Mouse (Mus musculus): ENCODE measurements around the gene 4930523C07Rik.

4930523C07Rik gene

DNA sequence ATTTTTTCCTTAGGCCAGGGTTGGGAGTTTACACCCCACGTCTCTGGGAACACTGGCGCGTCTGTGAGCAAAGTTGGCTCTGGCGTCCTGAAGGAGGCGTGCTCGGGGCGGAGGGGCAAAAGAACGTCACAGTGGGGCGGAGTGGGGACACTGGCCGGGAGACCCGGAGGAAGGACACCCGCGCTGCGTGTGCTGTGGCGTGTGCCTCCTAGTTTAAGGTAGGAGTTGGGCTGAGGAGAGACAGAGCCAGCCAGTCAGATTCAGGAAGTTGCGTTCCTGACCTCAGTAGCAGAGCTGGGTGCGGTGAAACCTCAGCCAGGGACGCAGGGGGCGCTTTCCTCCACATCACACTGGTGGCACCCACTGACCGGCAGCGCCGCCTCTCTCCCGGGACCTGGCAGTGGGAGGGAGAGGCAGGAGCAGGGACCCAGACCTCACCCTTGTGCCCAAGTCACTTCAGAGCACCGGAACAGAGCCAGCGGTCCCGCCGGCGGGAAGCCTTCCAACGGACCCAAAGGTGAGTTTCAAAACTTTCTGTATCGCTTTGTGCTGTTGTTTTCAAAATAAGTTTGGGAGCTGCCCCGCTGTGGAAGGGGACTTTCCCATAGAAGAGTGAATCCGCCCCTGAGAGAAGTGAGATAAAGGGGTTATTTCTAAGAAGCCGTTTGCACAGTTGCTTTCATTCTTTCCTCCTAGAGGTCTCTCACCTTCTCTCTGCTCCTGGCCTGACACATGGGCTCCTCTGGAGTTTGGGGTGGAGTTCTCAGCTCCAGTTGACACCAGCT, at the start of gene 4930523C07Rik:
4930523C07Rik (plus strand) TSS at position 146 of the 785 bp plus-strand sequence.
- peak; percentile 79 to 81 for DNase-seq

DNA sequence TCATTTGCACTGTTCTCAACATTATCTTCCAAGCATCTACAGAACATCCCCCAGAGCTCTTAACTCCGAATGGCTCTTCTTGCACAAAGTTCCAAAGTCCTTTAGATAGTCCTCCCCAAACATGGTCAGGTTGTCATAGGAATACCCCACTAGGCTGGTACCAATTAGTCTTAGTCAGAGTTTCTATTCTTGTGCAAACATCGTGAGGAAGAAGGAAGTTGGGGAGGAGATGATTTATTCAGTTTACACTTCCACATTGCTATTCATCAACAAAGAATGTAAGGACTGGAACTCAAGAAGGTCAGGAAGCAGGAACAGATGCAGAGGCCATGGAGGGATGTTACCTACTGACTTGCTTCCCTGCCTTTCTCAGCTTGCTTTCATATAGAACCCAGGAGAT, 46.9 kb upstream of the 4930523C07Rik start:
- DNase-seq: no peak

GRCm38 (mm10) chr1:159998349-159998748, 45.8 kb upstream of the 4930523C07Rik start:
- DNase-seq: no peak

- DNase-seq: no peak
These were observed 45.0 kb upstream of the 4930523C07Rik start for GRCm38 (mm10) chr1:159999232-159999631.

GRCm38 (mm10) chr1:160005319-160005718, 38.9 kb upstream of the 4930523C07Rik start:
- DNase-seq: no peak

DNA sequence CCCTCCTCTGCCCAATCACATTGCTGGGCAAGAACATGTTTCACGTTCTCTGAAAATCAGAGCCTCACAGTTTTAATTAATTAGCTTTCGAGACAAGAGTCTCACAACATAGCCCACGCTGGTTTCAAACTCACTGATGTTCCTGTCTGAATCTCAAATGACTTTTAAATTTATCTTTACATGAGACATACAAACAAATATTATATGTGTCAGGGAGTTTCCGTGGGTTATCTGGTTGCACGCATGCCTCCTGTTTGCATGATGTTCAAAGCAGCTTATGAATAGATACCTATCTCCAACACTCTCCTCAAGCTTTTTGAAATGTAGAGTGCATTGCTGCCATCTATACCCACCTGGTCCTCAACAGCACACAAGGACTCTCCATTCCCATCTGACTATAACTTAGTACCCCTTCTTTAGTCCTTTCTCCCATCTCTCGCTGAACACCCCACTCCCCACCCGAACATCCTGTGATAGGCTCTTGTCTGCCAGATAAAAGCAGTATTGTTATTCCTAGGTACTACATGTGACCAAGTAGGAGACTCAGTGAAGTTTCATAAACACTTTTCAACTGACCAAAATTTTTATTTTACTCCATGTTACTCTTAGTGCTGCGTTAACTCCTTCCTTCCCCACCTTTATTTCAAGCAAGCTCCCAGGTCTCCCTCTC, 37.1 kb upstream of the 4930523C07Rik start:
- DNase-seq: no peak

DNA sequence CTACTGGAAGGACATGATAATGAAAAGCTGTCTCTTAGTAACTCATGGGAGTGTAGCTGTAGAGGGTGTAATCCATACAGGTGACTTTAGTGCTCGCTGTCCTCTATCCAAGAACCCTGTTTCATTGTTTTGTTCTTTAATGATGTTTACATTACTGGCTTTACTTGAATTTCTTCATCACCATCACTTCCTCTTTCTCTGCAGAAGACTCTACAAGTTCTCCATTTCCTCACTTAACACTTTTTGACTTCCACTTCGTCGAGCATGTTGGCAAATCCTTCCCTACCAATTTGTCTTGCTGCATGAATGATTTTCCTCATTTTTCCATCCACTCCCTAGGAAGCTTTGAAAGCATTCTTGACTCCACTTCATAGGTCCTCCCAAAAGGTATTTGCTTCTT, 31.1 kb upstream of the 4930523C07Rik start:
- DNase-seq: no peak

- DNase-seq: peak; percentile 42 to 50
These were observed 19.7 kb upstream of the 4930523C07Rik start for GRCm38 (mm10) chr1:160024339-160024980.

DNA sequence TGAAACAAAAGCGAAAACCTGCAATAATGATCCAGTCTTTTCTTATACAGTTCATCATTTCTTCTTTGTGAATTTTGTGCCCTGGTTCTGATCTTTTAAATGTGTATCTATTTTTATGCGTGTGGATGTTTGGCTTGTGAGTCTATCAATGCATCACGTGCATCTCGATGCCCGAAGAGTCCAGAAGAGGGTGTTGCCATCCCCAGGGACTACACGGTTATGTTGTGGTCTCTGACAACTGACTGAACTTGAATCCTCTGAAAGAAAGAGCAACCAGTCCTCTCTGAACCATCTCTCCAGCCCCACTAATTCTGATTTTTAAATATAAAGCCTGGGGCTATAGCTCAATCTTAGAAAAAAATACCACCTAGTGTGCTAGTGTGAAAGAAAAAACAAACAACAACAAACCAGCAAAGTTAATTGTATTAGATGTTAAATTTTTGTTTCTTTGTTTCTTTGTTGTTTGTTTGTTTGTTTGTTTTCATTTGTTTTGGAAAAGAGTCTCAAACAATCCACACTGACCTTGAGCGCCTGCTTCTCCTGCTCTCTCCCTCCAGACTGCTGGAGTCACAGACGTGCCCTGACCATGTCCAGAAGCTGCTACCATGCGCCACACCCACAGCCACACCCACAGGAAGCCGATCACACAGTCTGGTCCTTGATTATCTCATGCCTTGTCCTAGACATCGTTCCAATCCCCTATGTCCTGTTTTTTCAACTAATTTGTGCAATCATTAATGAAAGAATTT, 18.9 kb upstream of the 4930523C07Rik start:
- peak; percentile 46 to 50 for DNase-seq

- DNase-seq: no peak
These were observed 18.3 kb upstream of the 4930523C07Rik start for GRCm38 (mm10) chr1:160025895-160026255.

- no peak for DNase-seq
These were observed 16.2 kb upstream of the 4930523C07Rik start for GRCm38 (mm10) chr1:160027939-160028338.

- no peak for DNase-seq
These were observed 10.1 kb upstream of the 4930523C07Rik start for GRCm38 (mm10) chr1:160033948-160034598.

DNA sequence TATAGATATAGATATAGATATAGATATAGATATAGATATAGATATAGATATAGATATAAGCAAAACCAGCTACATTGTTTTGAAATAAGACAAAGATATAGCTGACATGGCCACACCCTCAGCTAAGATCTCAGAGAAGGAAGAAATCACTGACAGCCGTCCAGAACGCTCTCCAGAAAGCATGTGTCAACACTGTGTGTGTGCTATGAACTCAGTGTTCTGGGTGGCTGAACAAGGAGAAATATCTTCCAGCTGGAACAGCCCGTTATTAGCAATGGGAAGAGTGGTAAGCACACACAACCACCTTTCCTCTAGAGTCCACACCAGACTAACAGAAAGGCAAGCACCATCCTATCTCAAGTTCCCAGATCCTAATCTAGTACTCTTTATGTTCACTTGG, 8.6 kb upstream of the 4930523C07Rik start:
- no peak for DNase-seq

- no peak for DNase-seq
These were observed 7.1 kb upstream of the 4930523C07Rik start for GRCm38 (mm10) chr1:160036996-160037521.

- no peak for DNase-seq
These were observed 4.1 kb upstream of the 4930523C07Rik start for GRCm38 (mm10) chr1:160039951-160040645.

DNA sequence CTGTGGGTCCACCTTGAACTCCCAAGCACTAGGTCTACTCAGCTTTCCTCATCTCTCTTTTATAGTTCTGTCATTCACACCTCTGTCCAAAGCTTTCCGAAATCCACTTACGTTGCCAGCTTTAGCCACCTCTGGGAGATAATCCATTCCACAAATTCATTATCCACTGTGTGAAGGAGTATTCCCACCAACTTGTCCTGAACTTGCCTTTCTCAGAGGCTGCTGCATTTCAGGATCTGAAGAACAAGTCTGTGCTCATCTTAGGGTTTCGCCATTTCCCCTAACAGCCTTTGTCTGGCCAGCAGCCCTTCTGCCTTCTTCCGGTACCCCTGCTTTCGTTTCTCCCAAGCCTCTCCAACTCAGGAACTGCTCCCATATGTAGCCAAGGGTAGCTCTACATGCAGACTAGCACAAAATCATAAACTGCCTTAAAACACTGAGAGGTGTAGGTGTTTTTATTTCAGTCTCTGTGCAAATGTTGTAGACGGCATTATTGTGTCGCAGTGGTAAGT, 2.9 kb upstream of the 4930523C07Rik start:
- no peak for DNase-seq

- DNase-seq: no peak
These were observed 1.8 kb upstream of the 4930523C07Rik start for GRCm38 (mm10) chr1:160042351-160042750.

GRCm38 (mm10) chr1:160043271-160043975, 759 bp upstream of the 4930523C07Rik start:
- DNase-seq: no peak

- DNase-seq: no peak
These were observed 1.0 kb downstream of the 4930523C07Rik start for GRCm38 (mm10) chr1:160045056-160045715.

DNA sequence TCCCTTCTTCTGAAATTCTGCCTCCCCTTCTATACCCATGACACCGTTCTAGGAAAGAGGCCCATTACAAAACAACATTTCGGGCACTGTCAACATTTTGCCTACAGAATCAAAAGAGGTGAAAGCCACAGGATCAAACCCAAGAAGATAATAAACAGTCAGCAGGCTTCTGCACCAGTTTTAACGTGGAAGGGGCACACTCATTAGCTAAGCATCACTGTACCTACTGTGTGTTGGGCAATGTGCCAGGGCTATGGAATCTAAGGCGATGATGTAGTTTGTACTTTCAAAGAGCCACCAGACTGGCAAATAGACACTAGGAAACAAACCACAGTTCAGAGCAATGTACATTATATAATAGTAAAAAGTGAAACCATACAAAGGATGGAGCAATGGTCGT, 1.8 kb downstream of the 4930523C07Rik start:
- DNase-seq: no peak

Measured in spleen, adult 18-20 months (tissue).